Mouse (Mus musculus) layer of hippocampus, postnatal 25 days (tissue): ENCODE data around the gene Olfr1427. TPM values are rescaled to one million over a fixed set of nuclear protein-coding genes. Genes with fewer than 3 reads are reported as not detected.
"Not testable (repeated sequence)": the region's sequence is repeated elsewhere in the genome, so short reads cannot be mapped to it uniquely, and the experiment has no call there.

ENCODE experiments used
- DNase-seq, 2 experiments: peaks; one replicate each; pipeline ENCODE4 v3.0.0; 2022; ENCODE audit warnings: mixed read lengths in 2 of 2, low spot score in 1 of 2; ENCODE audit errors: extremely low spot score in 1 of 2
- total RNA-seq, 2 experiments: library from RNA; stranded (reverse); gene quantifications; 2 replicates each; pipeline ENCODE4 v1.2.3; 2021

Gene Olfr1427
- total RNA-seq = not detected

DNA sequence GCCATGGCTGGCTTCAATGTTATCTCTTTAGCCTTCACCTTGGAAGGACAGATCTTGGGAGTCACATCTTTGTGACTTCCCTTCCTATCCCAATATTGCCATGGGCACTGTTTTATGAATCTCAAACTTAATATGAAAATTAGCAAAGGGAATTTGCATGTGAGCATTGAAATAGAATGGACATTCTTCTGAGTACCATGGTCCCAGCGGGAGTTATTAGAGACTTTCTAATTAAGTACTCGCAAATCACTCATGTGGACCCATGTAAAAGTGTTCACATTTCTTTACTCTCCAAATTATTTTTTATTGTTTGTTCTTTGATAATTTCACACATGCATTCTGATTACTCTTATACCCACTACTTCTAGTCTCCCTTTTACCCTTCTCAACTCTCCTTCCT is at the start of gene Olfr1427:
Gene Olfr1427, minus strand, starts transcription at position 101 of the 400 bp plus-strand sequence.
- no peak for DNase-seq

DNA sequence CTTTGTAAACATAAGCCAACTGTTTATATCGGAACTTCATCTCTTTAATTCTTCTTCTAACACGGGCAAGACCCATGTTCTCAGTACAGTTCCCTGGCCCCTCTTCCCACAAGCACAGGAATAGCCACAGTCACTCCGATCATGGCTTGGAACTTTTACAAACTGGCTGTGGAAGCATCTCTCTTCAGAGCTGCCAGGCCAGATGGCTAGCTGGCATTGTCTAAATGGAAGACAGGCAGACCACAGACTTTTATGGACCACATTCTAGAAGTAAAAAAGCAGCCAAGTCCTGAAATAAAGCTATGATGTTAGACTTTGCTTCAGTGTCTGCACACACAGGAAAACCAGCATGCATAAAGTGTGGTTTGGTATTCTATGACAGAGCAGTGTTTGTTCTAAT is 42.3 kb upstream of the Olfr1427 start:
- no peak for DNase-seq

DNA sequence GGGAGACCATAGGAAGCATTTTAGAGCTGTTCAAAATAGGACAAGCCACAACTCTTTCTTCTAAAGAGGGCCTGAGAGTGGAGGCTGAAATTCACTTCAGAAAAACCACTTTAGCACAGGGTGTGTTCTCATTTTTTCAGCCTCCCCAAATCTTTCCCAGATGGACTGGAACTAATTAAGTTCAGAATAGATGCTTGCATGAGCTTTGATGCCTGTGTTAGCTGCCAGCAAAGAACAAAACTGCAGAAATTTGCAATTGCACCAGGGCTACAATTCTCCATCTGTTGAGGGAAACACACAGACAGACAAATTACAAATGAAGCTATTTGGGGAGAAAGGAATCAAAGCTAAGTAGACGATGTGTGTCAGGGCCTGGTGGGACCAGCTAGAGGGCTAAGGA is 40.2 kb upstream of the Olfr1427 start:
- DNase-seq = no peak

DNA sequence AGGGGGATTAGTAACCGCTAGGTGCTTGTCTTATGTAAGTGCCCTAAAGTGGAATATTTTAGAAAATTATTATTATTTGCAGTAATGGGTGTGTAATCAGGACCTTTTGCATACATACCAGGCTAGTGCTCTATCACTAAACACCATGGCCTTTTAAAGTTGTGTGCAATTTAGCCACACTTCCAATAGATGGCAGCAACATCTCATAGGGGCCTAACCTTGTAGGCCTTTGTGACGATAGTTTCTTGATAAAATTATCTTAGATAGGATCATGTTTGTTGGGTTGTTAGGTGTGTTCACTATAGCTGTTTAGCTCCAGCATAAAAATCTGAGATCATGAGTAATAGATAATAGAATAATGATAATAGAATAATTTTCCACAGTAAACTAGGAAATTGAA is 31.2 kb upstream of the Olfr1427 start:
- DNase-seq = no peak

DNA sequence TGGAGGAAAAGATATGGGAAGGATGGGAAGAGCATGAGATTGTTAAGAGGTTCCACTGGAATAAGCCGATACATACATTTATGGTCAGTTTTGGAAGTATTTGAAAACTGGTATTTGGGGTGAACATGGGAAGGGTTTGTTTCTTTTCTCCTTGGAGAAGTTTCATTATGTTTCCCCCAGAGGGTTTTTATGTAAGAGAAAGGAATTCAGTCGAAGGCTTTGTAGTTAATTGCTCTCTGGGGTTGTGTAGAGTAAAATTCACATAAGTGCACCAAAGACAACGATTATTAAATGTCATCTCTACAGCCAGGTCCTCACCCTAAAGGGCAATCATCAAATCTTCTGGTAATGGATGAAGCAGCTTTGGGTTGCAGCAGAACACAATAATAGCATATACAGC is 20.0 kb upstream of the Olfr1427 start, which contains the start of gene Olfr76:
Gene Olfr76, minus strand, starts transcription at position 101 of the 400 bp plus-strand sequence.
- DNase-seq = no peak

DNA sequence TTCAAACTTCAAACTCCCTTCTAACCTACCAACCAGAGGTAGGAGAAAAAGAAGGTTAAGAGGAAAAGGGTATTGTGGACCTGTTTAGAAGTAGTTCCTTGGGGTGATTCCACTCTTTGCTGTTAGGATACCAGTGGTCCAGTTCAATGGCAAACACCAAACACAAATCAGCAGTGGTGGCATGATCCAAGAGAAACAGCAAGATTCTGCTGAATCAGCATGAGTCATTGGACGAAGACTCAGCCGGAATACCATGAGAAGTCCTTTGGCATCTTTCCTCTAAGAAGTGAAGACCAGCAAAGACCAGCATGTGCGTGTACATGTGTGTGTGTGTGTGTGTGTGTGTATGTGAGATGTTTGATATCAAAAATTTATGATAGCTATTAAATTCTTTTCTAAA is 13.3 kb upstream of the Olfr1427 start:
- no peak for DNase-seq

DNA sequence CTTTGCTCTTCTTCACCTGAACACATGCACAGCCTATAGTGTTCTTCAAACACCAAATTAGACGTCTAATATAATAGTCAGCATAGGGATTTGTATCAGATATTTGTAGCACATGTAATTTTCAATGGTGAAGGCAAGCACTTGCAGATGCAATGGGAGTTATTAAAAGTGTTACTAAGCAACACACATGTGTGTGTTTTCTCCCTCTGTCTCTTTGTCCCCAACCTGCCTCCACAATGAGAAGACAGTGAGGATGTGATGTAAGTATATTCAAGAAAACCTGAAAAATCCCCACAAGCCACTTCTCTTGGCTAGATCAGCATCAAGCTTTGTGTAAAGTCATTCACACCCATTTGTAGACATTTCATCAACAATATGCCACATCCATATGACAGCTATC is 12.7 kb upstream of the Olfr1427 start, which contains the start of gene Olfr1428:
Gene Olfr1428, minus strand, starts transcription at position 101 of the 400 bp plus-strand sequence.
- DNase-seq = no peak

DNA sequence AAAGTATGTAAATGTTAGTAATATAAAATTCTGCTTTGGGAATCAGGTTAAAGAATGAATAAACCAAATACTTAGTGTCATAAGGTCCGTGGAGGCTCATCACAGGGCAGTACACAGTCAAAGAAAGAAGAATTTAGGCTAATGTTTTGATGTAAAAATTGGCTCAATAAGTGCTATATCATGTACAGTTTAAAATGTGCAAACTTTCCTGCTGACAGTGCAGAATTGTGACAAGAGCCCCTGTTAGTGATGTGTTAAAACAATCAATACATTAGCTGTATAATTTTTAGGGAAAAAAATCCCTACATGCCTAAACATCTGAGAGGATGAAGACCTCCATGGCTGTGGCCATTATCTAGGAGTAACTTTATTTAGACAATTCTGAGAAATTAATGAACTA is 10.7 kb upstream of the Olfr1427 start:
- no peak for DNase-seq

DNA sequence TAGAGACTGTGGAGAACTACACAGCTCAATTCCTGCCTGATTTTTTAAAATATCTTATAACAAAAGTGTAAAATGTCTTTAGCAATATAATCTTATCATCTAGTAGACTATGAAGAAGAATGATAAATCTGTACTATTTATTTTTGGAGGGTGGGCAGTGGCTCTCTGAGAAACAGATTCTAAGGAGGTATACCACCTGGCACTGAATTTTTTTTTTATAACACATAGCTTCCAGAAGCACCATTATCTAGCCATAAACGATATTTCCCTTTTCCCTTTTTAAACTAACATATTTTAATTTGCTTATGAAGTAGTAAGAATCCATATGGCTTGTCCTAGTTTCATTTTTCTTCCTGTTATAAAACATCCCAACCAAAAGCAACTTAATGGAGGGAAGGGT is 1.4 kb upstream of the Olfr1427 start:
- DNase-seq = no peak

DNA sequence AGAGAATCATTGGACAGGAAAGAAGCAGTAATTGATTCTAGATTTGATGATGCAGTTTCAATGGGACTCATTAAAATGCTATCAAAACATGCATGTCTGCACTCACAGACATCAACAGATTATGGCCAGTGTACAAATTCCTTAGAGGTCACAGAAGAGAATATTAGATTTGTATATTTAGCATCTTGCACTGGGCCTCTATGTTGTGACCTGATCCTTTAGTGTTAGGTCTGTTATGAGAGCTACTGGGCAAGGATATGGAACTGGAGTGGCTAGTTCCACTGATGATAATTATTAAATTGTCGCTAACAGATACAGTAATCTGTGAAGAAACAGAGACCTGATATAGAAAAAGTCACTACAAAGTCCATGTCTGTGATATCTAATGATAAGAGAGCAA is 11.2 kb downstream of the Olfr1427 start, which contains the start of gene Olfr1426:
Gene Olfr1426, minus strand, starts transcription at position 101 of the 400 bp plus-strand sequence.
- DNase-seq = no peak

DNA sequence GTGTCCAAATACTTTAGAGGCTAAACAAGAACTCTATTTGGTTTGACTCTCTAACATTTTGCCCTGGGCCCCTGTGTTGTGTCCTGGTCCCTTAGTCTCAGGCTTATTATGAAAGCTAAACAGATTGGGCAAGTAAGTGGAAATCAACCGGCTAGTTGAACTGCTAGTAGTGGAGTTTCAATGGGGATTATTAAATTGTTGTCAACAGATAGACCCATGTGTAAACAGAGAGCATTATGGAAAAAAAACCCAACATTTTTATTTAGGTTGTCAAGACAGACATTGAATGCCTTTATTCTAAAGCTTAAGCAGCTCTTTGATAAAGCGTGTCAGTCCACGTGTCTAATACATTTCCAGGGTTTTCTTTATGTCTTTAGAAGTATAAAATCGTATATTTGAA is 25.5 kb downstream of the Olfr1427 start, which contains the start of gene Olfr1425:
Gene Olfr1425, minus strand, starts transcription at position 101 of the 400 bp plus-strand sequence.
- not testable (repeated sequence) for DNase-seq

DNA sequence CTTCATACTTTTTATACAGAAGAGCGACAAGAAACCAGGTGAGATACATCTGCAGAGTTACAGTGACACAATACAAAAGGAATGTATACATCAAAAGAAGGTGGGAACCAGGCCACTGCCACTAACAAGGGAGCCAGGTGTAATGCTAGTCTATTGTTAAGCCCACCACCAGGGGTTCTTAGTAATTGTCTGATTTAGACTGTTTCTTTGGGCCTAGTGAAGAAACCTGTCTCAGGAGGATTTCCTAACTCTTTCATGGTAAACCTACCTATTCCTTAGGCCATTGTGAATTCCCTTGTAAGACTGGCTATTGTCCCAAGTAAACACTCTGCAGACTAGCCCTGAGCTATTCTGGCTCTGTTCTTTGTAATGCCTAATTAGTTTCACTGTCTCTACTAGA is 33.6 kb downstream of the Olfr1427 start:
- DNase-seq = not testable (repeated sequence)

DNA sequence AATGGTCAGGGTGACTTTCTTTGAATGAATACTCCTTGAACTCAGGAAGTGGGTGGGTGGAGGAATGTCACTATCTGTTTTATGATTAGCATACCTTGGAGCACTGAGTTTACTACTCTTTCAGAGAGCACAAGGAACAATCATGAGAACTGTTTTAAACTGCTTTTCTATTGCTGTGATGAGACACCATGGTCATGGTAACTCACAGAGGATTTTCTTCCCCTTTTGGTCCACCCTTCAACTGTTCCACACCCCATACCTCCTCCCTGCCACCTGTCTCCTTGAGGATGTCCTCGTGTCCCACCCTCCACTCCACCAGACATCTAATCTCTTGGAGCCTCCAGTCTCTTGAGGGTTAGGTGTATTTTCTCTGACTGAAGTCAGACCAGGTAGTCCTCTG is 35.3 kb downstream of the Olfr1427 start:
- not testable (repeated sequence) for DNase-seq

DNA sequence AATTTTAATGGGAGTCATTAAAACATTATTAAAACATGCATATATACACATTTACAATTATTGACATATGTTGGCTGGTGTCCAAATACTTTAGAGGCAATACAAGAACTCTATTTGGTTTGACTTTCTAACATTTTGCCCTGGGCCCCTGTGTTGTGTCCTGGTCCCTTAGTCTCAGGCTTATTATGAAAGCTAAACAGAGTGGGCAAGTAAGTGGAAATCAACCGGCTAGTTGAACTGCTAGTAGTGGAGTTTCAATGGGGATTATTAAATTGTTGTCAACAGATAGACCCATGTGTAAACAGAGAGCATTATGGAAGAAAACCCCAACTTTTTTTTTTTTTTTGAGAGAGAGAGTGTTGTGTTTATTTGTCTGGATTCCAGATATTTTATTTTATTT is 40.6 kb downstream of the Olfr1427 start, which contains the start of gene Olfr1424:
Gene Olfr1424, minus strand, starts transcription at position 101 of the 400 bp plus-strand sequence.
- DNase-seq = not testable (repeated sequence)

Other genes starting within 250 kb of the Olfr1427 start
- gene Olfr1418, start 242.3 kb downstream of the Olfr1427 start, total RNA-seq = not detected
- gene Olfr1419, start 228.2 kb downstream of the Olfr1427 start, total RNA-seq = not detected
- not detected for gene Olfr1420, start 216.8 kb downstream of the Olfr1427 start, total RNA-seq
- gene Patl1, start 190.9 kb downstream of the Olfr1427 start, total RNA-seq = 10 to 100 TPM; 19.3 TPM
- gene Osbp, start 137.4 kb downstream of the Olfr1427 start, total RNA-seq = 10 to 100 TPM; 52.9 to 54.8 TPM
- gene Olfr1423, start 62.0 kb downstream of the Olfr1427 start, total RNA-seq = not detected
- gene Olfr1424, start 40.7 kb downstream of the Olfr1427 start, total RNA-seq = not detected
- gene Olfr1425, start 25.6 kb downstream of the Olfr1427 start, total RNA-seq = not detected
- gene Olfr1426, start 11.3 kb downstream of the Olfr1427 start, total RNA-seq = not detected
- not detected for gene Olfr1428, start 12.6 kb upstream of the Olfr1427 start, total RNA-seq
- gene Olfr76, start 19.9 kb upstream of the Olfr1427 start, total RNA-seq = not detected
- gene Olfr1555-ps1, start 66.8 kb upstream of the Olfr1427 start, total RNA-seq = not detected
- not detected for gene Olfr1431, start 97.3 kb upstream of the Olfr1427 start, total RNA-seq
- not detected for gene Olfr1432, start 129.3 kb upstream of the Olfr1427 start, total RNA-seq
- gene Olfr262, start 138.3 kb upstream of the Olfr1427 start, total RNA-seq = not detected
- not detected for gene Olfr235, start 157.7 kb upstream of the Olfr1427 start, total RNA-seq
- gene Olfr1434, start 176.5 kb upstream of the Olfr1427 start, total RNA-seq = not detected
- gene Olfr1436, start 195.8 kb upstream of the Olfr1427 start, total RNA-seq = not detected
- gene Olfr1437, start 221.8 kb upstream of the Olfr1427 start, total RNA-seq = not detected
- not detected for gene Olfr1438-ps1, start 232.6 kb upstream of the Olfr1427 start, total RNA-seq